Mouse (Mus musculus) brain, embryonic 14.5 days (tissue): ENCODE data around the gene Hrct1.

ENCODE experiments used
- CTCF ChIP-seq: fragments of 200-500 bp; IDR thresholded peaks from 2 replicates; pipeline ENCODE4 v1.5.1; 2012; ENCODE audit warnings: inconsistent platforms, mild to moderate bottlenecking, moderate library complexity, borderline replicate concordance; ENCODE audit not compliant: insufficient read depth, insufficient read length; ENCODE audit errors: extremely low read depth
- POLR2A ChIP-seq: fragments of 200-500 bp; IDR thresholded peaks from 2 replicates; pipeline ENCODE4 v1.6.1; 2012; ENCODE audit warnings: mild to moderate bottlenecking, inconsistent platforms, borderline replicate concordance; ENCODE audit not compliant: poor library complexity, insufficient read depth, insufficient read length, severe bottlenecking; ENCODE audit errors: extremely low read depth

DNA sequence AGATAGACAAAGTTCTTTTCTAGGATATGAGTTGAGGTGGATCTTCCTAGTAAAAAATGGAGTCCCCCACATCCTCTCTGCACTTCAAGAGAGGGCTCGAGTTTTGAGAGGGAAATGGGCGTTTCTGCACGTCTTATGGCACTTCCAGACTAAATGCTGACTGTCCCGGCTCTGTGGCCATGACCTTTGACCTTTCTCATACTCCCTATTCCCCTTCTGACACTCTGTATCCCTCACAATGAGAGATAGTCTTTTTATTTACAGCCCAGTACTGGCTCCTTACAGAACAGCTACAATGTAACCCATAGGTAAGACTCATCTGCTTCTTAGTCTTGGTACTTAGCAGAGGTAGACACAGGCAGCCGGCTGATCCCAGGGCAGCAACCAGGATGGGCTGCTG is 14.5 kb downstream of the Hrct1 start:
- no peak for TF ChIP-seq CTCF
- TF ChIP-seq POLR2A: no peak
